Mouse (Mus musculus) urinary bladder, postnatal 4 days (tissue): ENCODE data around the gene Mmp20.

Experiments
- DNase-seq, 2 experiments: peaks; one replicate each; pipeline ENCODE4 v3.0.0; 2021 to 2022; ENCODE audit warnings: low spot score in 2 of 2

Gene Mmp20

DNA sequence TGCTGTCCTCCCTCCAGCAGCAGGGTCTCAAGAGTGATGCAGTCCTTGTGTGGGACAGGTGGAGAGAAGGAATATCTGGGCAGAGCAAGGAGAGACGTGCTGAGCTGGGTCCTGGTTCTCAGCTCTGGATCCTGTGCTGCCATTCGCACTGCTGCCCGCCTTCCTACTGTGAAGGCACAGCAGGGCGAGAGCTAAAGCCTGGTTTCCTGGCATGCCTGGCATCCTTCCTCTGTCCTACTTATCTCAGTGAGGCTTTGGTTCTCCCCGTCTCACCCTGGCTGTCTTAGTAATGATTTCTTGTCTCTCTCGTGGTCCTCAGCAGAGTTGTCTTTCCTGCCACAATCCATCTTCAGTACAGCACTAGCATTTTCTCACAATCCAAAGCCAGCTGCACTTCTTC is 61.8 kb downstream of the Mmp20 start:
- DNase-seq: no peak

DNA sequence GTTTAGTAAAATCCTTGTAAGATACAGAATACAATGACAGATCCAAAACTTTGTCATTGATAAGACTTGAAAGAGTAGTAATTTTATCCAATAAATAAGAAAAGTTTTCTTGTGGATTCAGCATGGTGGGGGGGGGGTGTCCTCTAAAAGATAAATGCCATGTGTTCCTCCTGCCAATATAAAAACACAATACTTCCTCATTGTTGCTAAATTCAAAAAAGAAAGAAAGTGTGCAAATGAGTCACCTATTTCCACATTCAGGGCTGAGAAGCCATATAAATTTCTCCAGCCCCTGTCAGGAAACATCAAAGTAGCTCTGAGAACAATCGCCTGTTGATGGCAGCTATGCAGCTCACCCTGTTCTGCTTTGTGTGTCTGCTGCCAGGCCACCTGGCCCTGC is 63.8 kb downstream of the Mmp20 start, which contains the start of gene Mmp7:
TSS of gene Mmp7 (plus strand) at position 301 of the 400 bp plus-strand sequence.
- DNase-seq: no peak

DNA sequence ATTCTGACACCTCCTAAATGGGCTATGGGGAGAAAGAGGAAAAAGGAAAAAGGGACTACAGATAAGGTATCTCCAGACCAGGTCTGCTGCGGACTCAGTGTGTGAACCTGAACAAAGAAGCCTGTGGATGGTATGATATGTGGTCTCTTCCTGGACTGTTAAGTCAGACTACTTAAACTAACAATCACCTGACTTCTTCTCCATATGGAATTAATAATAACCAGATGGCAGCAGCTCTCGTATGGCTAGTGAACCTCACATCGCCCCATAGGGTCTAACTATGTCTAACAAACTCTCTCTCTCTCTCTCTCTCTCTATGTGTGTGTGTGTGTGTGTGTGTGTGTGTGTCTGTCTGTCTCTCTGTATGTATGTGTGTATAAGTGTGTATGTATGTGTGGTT is 65.9 kb downstream of the Mmp20 start:
- no peak for DNase-seq

DNA sequence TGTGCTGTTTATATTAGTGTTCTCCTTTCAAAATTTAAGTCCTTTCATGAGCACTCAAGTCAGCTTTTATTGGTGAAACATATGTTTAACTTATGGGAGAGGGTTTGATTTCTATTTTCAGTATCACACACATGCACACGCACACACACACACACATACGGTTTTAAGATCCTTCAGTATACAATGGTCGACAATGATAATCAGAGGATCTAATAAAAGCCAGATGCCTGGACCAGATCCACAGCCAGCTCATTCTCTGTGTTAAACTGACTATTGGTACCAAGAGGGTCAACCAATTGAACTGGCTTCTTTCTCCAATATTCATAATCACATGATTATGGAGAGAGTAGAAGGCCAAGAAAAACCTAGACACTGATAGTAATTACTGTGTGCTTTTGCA is 67.6 kb downstream of the Mmp20 start:
- no peak for DNase-seq

DNA sequence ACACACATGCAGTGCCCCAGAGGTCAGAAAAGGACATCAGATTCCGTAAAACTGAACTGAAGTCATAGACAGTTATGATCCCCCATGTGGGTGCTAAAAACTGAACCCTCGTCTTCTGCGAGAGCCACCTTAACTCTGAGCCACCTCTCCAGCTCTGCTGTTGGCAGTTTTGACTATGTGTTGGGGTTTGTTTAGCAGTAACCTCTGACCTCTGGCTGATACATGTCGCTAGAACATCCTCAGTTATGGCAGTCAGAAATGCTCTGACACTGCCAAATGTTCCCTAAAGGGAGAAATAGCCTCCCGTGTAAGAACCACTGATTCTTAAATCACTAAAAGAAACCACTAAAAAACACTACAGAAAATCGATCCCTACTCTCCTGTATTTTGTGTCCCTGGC is 80.7 kb downstream of the Mmp20 start:
- no peak for DNase-seq

DNA sequence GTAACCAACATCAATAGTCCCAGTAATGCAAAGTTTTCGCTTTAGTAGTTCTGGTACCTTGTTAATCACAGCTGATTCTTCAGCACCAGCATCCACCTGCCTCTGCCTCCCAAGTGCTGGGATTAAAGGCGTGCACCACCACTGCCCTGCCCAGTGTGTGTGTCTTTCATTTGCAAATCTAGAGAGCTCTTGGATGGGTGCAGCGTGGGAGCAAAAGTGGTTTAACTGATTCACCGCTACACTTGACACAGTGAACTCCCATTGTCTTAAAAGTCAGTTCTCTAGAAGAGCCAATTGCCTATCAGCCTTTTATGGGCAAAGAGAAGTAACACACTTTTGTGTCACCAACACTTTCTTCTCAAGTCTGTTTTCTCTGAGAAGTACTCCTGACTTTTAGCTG is 83.2 kb downstream of the Mmp20 start:
- DNase-seq: no peak

DNA sequence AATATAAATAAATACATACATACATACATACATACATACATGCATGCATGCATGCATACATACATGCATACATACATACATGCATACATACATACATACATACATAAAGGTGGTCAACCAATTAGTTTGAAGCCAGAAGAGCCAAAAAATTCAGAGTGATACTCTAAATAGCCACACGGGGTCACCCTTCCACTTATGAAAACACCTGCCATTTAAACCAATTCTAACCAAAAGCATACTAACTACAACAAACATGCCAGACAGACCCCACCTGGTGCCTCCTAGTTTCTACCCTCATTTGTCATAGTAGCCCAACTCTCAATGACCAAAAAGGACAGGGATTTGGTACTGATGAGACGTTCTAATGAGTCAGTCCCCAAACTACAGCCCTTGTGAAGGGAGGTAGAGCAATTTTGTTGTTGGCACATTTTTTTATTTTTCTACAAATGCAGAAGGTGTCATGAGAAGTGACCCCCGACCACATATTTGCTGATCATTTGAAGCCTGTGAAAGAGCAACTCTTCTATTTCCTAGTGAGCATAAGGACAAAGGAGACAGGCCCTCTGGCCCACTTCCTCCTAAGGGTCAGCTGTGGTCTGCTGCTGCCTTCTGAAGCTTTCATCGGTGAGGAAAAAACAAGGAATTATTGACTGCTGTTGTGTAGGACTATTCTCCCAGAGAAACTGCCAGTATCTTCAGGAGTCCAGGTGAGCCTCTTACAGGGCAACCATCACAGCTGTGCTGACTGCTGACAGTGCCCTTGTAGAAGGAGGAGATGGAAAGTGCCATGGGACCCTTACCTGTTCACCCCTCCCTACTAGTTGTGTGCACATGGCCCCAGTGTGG is 86.3 kb downstream of the Mmp20 start:
- DNase-seq: no peak

DNA sequence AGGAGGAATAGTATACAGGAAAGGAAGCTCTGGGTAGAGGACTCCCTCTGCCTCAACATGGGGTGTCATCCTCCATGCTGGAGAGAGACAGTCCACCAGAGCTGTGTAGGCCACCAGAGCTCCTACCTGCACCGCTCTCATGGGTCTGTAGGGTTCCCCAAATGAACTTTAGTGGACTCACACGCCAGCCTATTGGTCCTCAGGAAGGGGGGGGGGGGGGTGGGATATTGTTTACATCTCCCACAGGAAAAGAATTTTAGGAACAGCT is 86.8 kb downstream of the Mmp20 start:
- no peak for DNase-seq

DNA sequence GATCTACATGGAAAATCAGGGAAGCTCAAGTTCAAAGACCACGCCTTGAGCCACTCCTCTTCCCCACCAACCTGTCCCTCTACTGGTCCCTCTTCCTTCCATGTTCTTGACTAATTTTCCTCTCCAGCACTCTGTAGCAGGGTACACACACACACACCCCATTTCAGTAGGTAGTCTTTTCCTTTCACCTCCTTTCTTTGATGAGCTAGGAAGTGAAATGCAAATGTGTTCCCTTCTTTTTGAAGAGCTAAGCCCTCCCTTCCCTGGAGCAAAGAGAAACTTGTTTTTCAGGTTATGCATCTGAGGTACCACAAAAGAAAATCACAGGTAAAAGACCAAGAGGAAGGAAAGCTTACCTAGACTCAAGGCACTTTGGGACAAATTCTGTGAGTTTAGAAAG is 93.5 kb downstream of the Mmp20 start:
- no peak for DNase-seq
